Mouse (Mus musculus): ENCODE results near the gene Bloc1s6.

GRCm38 (mm10) chr2:122704572-122704971 lies 33.7 kb upstream of the Bloc1s6 start:
- TF ChIP-seq CTCF (IDR thresholded peaks at IDR 0.05; ENCODE audit: borderline replicate concordance, insufficient read depth, low read length) (no peak), POLR2A (IDR thresholded peaks at IDR 0.05; ENCODE audit: low read depth, low read length) (no peak)
